Mouse (Mus musculus) T-helper 2 cell (primary cell): ENCODE measurements around the gene Synm.

ENCODE experiments used
- in situ Hi-C: fragments of 300-600 bp; cut with MboI, MseI; formaldehyde crosslinking; loops from one replicate; pipeline ENCODE4 v1.15.1; 2025; ENCODE audit warnings: high pct_unique_total_duplicates

The Synm gene

DNA sequence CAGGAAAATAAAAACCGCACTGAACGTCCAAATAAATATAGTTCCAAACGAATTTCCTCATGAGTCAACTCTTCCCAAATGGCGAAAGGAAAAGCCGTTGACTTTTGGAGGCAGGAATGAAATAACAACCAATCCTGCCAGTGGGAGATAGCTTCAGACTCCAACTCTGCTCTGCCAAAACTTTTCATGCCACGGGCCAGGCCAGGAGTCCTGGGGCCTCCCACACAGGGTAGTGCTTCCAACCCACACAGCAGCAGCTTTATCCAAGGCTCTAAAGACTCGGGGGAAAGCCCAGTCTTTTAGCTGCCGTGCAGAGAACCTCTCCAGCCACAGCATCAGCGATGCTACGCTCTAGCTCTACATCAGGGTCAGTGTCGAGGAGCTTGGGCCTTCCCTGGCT lies 4.9 kb downstream of the Synm start:
- in situ Hi-C loops: no loop called here

DNA sequence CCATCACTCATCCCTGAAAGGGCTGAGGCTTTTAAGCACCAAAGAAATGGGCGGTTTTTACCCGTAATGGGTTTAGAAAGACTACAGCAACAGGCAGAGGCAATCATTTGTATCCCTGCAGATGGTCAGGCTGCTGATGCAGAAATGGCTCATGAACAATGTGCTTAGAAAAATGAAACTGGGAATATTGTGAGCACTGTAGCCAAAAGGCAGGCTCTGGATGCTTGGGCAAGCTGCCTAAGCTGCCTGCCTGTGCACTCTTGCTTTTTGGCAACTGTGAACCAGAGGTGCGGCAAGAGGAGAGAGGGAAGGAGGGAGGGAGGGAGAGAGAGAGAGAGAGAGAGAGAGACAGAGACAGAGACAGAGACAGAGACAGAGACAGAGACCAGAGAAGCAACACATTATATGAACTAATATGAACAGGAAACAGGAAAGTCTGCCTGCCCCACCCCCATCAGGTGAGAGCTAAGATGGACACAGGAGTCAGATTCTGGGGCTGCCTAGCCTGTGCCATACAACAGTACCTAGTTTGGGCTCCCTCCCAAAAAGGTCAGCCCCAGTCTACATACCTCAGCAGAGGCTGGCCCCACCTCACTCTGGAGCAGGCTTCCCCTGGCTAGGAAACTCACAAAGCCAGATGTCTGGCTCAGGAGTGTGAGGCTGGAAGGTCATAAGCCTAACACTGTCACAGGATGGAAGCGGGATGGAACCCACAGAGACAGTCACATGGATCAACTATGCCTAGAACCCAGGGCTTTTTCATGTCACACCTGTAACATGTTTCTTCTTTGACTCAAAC lies 9.9 kb downstream of the Synm start:
- in situ Hi-C loops: no loop called here

DNA sequence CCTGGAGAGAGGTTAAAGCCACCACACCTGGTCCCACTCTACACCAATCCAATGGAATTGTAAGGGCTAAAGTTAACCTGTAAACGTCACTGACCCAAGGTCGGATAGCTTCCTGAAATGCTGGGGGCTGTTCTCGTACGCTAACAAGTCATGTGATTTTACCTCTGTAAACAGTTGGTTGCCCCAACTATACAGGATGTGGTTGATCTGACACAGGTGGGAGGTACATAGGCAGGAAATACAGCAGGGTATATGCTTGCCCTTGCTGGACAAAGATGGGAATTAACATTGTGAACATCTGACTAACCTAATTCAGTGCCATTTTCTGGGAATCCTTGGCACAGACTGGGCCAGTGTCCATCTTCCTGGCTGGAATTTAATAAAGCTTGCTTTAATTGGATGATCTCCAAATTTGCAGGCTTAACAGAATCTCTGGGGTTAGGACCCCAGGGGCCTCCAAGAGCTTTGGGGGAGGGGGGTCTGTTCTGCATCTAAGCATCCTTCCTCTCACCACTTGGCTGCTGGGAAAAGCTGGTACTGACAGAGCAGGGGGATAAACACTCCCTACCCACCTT lies 11.7 kb downstream of the Synm start:
- in situ Hi-C loops: no loop called here

DNA sequence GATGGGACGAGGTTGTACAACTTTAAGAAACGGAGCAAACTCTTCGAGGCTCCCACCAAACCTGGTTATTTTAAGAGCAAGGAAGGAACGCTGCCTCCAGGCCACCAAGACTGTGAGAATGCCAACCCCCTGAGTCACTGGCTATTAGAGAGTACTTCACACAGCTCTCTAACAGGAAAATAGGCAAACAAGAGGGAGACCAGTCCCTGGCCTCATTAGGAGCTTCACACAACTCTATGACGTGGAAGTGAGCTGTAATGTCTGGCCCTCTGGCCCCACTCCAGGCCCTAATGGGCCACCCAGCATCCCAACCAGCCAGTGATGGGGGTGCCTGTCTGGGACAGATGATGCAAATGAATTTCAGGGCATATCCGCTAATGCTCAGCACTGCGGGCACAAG lies 17.8 kb downstream of the Synm start:
- in situ Hi-C loops: no loop called here

DNA sequence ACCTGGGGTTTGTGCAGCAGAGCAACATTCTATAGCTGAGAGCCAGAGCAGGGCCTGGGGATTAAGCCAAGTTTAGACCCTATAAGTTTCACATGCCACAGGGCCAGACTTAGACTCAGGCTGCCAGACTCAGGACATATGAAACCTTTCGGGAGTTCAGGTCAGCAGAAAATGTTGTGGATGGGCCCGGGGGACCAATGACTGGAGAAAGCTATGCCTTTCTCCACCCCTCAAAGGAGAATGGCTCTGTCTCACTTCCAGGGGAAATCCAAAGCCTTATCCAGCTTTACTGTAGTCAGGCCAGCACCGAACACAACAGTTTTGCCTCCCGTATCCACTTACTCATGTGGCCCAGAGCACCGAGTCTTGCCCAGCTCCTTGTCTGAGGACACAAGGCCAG lies 18.7 kb downstream of the Synm start:
- in situ Hi-C loops: no loop called here

DNA sequence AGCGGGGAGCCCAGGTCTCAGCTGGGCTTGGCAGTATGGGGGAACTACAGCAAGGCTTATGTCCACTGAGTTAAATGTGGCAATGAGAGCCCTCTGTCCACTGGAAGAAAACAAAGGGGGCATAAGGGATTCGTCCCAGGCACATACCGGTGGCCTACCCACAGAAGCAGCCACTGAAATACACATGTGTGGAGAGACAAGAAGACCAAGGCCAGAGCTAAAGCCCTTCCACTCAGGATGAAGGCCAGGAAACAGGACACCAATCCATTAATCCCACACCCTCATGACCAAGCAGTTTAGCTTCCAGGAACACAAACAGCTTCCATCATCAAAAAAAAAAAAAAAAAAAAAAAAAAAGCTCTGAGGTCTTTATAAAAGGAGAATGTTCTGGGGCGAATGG lies 19.2 kb downstream of the Synm start:
- in situ Hi-C loops: no loop called here

DNA sequence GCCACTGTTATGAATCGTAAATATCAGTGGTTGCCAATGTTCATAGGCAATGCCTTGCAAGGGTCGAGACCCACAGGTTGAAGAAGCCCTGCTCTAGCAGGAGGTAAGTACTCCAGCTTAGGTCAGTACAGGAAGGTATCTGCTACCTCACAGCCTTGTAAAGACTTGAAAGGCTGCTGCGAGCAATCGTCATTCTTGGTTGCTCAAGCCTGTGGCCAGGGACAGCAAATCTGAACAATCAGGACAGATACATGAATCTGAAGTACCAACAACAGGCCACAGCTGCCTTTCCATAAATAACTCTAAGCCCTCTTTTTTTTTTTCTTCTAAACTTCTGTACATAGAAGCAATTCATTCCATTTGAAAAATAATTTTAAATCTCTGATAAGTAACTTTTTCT lies 27.3 kb downstream of the Synm start:
- in situ Hi-C loops: no loop called here

DNA sequence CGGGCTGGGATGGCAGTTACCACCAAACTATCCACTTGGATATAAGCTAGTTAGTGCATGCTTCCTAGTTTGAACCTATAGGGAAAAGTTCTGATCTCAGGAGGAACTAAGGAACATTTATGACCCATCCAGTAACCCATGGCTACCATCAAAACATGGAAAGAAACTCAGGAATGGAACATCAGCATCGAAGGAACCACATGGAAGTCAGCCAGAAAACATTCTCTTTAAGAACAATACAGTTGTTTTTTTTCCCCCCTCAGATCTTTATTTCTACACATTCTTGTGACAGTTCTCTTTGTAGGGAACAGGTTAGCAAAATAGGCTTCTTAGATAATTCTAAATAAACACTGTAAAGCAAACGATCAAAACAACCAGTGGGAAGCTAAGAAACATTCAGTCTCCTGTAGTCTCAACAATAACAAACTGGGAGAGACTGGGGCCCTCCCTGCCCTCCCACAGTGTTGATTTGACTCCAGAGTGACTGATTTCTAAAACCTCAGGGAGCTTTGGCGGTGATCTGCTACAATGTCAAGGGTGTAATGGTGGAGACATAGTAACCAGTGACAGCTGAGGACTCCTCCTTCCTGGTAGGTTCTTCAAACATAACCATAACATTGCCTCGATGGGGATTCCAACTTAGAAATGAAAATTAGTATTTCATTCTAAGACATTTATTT lies 29.0 kb downstream of the Synm start:
- in situ Hi-C loops: no loop called here

DNA sequence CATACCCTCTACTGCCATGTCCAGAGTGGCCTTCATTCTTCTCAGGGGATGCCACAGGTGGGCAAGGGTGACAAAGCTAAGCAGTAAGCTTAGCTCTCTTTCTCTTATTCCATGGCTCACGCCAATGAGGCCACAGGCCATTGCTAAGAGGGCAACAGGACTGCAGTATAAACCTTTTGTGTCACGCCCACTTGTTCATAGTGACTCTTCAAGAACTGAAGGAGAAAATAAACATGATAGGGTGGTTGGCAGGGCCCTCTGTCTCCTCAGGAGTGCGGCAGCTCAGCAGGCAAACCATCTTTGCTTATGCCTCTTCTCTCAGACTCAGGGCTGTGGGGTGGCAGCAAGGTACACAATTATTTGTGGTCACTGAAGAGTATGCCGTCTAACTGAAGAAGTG lies 30.7 kb downstream of the Synm start:
- in situ Hi-C loops: no loop called here

DNA sequence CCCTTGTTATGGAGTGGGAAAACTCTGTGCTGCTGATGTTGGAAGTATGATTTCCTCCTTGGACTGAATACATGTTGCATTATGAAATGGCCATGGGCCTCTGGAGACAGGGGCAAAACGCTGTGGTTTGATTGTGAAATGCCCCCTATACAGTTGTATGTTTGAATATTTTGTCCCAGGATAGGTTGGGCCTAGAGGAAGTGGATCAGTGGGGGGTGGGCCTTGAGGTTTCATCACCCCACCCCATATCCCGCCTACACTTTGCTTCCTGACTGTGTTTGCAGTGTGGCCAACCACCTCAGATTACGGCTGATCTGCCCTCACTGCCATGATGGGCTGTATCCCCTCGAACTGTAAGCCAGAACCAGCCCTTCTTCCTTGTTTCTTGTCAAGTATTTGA lies 31.3 kb downstream of the Synm start:
- in situ Hi-C loops: no loop called here

DNA sequence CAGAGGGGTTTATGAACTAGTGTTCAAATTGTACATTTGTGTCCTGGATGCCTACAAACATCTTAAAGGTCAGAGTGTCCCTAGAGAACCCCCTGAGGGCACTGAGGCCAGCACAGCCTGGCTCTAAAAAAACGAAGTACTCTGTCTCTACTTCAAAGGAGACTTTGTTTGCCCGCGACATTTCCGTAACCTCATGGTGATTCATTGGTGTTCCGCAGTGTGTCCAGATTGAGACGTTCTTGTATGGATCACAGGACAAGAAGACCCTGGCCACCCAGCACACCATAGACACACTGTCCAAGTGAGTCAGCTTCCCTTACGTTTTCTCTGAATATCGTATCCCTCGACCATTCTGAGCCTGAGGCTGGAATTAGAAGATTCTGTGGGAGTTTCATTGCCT lies 34.5 kb downstream of the Synm start:
- in situ Hi-C loops: no loop called here

DNA sequence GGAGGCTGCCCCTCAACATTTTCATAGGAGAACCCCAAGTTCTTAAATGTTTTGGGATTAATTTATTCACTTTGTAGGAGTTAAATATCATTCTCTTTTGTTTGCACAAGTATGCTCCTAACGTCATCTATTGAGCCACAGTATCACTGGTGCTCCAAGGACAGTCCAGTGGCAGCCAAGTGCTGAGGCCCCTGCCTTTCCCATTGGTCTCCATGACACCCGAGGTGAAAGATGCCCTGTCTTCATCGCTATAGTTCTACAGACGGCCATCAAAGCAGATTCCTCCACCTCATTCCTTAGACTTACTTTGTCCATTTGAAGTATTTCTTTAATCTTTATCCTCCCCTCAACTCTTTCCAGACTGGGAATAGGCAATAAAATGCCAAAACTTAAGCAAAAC lies 35.0 kb downstream of the Synm start:
- in situ Hi-C loops: no loop called here

DNA sequence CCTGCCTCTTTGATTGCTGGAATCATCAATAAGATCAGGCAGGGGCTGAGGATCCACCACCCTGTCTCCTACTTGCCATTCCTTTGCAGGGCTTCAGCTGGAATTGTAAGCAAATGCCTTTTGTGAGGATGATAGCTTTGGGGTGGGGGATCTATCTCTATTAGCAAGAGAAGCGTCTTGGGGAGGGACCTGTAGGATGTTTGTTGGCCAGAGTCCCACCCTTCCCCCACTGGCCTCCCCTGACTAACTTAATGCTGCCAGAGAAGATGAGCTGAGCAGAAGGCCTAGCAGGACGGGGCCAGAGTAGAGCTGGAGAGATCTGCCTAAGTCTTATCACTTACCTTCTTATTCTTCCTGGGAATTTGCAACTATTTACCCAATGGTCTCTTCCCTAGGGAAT lies 37.4 kb downstream of the Synm start:
- in situ Hi-C loops: no loop called here

DNA sequence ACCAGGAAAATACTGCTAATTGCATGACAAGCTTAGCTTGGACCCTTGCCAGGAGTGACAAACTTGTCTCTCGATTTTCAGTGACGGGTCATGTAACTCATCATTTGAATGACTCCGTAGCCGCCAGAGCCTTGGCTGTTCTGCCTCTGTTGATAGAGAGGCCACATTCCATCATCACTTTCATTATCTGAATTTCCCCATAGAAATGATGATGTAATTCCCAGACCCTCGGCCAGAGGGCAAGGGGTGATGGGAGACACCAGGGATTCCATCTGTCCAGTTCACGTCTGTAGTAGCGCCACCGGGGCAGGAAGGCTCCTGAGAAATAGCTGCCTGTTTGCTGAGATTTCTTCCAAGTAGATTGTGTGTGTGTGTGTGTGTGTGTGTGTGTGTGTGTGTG lies 40.7 kb downstream of the Synm start:
- in situ Hi-C loops: no loop called here

DNA sequence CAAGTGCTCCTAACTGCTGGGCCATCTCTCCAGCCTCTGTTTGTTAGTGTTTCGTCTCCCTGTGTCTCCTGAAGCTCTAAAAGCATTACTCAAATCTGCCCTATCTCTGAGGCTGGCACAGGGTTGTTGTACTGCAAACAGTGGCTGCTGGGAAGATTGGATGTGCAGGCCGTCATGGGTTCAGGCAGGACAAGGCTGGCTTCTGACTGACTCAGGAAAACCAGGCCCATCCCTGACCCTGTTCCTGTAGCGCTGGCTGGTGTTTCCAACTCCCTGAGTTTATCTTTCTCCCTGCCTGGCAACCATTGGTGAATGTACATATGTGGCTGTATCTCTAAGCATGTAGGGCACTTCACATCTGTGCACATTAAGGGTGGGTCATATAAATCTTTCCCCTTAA lies 42.0 kb downstream of the Synm start:
- in situ Hi-C loops: no loop called here

DNA sequence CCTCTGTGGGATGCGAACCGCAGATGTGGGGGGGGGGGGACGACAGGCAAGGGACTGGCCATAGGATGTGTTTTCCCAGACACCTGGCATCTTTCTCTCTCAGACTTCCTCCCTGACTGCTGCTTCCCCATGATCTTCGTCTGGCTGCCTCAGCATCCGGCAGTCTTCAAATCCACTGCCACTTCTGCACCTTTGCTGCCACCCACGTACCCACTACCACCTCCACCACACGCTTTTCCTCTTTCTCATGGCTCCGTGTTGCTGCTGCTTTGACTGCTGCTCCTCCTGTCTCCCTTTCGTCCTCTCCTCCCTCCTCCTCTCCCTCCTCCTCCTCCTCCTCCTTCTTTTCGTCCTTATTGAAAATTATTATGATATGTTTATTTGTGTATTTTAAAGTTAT lies 42.6 kb downstream of the Synm start:
- in situ Hi-C loops: no loop called here

DNA sequence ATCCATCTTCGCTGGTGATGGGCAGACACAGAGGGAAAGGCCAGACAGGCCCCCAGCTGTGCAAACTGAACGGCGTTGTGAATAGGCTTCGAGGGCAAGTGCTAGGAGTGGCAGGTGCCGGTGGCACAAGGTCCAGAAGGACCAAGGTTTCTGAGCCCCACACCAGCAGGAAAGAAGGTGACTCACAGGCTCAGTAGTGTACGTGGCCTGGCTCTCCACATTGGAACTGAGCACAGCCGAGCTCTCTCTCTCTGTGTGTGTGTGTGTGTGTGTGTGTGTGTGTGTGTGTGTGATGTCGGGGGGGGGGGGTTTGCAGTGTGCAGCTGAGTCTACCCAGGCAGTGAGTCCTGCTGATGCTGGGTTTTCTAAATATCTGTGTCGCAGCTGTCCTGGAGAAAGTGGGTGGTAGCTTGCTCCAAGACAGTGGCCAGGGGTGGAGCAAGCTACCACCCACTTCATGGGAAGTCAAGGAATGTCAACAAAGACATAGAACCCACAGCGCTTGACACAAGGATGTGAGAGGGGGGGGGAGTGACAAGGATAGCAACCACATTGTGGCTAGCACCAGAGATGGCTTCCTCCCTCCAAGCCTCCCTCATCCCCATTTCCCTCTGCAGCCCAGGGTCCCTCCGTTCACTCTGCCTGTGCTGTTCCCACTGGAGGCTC lies 43.2 kb downstream of the Synm start:
- in situ Hi-C loops: no loop called here

DNA sequence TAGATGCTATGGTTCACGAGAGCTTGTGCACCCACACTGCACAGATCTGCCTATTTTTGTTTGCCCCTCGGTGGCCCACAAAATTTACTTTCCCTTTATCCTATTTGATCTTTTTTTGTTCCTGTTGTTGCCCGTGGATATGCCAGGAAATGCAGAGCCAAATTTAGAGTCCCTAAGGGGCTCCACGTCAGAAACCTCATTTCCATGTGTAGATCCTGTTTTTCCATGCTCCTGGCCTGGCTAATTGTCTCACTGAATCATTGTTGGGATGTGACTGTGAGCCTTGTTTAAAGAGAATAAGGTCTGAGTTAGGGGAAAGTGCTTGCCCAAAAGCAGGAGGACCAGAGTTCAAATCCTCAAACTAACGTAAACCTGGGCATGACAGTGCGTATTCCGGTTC lies 44.4 kb downstream of the Synm start:
- in situ Hi-C loops: no loop called here

DNA sequence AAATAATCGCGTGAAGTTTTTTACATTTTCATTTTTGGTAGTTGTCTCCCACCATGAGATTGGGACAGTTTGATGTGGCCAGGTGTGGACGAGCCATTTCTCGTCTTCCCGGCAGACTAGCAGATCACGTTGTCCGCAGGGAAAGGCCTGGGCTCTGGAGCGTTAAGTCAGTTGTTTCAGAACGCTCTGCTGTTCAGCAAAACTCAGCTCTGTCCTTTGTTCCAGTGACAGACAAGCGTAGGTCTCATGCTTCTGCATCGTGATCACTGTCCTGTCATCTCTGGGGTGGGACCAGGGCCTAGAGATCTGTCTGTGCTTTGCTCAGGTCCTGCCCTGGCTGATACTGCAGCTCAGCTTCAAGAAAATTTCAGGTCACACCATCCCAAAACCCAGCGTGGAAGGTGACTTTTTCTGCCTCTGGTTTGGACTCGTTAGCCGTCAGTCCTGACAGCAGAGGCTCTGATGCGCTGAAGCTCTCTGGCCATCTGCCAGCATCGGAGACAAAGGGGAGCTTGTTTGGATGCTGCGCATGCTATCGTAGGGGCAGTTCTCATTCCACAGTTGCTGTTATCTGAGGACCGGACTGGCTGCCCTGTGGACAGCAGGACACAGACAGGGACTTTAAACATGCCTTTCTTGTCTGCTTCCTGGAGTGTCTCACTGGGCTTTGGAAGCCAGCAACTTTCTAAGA lies 45.6 kb downstream of the Synm start:
- in situ Hi-C loops: no loop called here

DNA sequence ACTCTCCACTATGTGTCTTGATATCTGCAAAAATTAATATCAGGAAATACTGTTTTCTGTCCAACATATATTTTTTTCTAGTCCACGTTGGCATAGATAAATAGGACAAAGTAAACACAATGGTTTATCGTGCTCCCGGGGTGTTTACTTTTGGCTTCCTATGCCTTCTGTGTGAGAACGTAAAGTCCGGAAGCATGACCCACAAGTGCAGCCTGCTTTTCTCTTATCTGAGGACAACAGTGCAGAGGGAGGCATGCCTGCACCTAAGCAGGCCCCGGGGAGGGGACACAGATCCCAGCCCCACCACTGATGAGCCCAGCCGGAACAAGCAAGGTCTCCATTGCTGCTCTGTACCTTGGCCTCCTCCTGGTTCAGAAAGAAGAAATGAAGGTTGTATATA lies 49.3 kb downstream of the Synm start:
- in situ Hi-C loops: no loop called here

DNA sequence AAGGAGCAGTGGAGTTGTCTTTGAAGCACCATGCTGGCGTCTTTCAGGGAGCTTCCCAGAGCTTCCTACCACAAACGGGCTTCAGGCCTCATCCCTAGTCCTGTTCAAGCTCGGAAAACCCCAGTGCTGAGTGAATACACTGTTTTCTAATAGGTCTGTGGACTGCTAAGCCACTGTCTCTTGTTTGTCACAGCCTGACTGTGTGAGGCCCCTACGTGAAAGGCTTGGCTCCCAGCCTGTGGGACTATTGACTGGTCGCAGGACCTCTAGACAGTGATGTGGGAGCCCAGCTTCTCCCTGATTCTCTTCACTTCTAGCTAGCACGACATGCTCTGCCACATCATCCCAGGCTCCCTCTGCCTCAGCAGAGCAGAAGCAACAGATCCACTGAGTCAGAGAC lies 51.4 kb downstream of the Synm start:
- in situ Hi-C loops: no loop called here

DNA sequence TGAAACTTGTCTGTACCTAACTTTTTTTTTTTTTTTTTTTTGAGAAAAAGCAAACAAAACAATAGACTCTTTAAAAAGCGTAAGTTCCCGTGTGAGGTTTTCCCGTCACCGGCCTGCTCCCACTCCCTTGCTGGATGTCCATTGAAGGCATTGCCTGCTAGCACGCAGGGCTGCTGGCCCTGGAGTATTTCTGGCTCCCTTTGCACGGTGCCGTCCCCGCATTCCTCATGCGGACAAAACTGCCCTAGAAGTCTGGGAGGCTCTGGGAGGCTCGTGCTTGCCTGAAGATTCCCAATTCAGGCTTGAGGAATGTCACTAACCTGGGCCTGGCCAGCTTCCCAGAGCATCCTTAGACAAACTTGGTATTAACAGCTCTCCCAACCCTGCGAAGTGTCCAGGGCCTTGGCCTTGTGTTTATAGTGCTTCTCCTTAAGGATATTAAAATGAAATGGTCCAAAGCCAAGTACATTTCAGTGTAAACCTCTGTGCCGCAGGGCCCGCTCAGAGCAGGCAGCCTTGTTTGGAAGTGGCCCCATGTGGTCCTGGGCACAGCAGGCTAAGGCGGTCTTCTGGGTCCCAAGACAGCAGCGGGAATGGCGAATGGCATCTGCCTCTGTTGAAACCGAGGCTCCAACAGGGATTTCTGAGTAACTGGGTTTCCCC lies 58.2 kb downstream of the Synm start:
- in situ Hi-C loops: no loop called here
